Mouse (Mus musculus): ENCODE measurements at regions not wholly inside any gene's neighbourhood (a gene's known extent, or its start where the extent isn't known, plus 50 kb on each side); places are given as distances from the start of the nearest gene placed in this dataset.

GRCm38 (mm10) chr13:28644846-28645574 lies 308.5 kb downstream of the Sox4 start:
- TF ChIP-seq CTCF (IDR thresholded peaks at IDR 0.05; ENCODE audit: extremely low read depth, insufficient read depth, low read length) = no peak
- no peak for TF ChIP-seq POLR2A (IDR thresholded peaks at IDR 0.05; ENCODE audit: extremely low read depth, insufficient read depth, low read length)

Data from cortical plate, adult 2 months (tissue).